Mouse (Mus musculus) subcutaneous adipose tissue, adult 2 months (tissue): ENCODE measurements around the gene Kcna10. TPM values are rescaled to one million over a fixed set of nuclear protein-coding genes. Genes with fewer than 3 reads are reported as not detected.

Experiments
- polyA plus RNA-seq: library from polyadenylated mRNA; depleted of rRNA; stranded (reverse); fragments of >200 nt; gene quantifications from 2 replicates; pipeline ENCODE4 v1.2.3, GENCODE M21; 2012; ENCODE audit warnings: low replicate concordance; rRNA removed

The Kcna10 gene
- polyA plus RNA-seq: not detected in 2 replicates

DNA sequence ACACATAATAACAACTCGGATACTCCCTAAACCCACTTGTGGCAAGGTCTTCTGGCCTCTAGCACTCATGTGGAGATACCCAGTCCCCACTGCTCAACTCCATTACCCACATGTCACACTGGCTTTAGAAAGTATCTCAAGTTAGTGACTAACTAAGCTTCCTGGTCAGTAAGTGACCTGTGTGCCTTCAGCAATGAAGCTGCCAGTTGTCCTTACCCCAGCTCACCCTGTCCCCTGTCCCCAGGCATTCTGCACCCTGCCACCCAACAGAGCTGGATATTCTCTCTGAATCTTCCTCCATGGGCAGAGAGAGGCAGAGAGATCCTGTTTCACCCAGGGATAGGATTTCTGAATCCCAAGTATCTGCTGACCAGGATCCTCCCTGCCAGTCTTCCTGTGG lies at the start of gene Kcna10:
Kcna10 (plus strand) TSS at position 301 of the 400 bp plus-strand sequence.

GRCm38 (mm10) chr3:107221608-107222007 lies 38.8 kb downstream of the Kcna10 start, which contains the start of gene Cym:
Cym (minus strand) TSS chr3:107221732.

DNA sequence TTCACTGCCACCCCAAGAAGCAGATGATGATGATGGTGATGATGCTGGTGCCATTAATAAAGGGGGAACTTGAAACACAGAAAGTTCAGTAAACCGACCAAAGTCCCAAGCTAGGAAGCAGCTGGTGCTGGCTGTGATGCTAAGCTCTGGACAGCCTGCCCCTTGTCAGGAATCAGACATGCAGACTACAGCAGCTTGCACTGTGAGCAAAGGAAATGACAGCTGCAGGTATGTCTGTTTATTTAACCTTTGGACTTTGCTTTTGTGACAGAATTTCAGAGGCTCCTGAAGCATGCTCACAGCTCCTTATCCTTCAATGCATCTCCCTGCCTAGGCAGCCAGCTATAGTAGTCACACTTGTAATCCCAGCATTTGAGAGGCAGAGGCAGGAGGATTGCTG lies 47.7 kb downstream of the Kcna10 start, which contains the start of gene A630076J17Rik:
A630076J17Rik (plus strand) TSS at position 88 of the 400 bp plus-strand sequence.

DNA sequence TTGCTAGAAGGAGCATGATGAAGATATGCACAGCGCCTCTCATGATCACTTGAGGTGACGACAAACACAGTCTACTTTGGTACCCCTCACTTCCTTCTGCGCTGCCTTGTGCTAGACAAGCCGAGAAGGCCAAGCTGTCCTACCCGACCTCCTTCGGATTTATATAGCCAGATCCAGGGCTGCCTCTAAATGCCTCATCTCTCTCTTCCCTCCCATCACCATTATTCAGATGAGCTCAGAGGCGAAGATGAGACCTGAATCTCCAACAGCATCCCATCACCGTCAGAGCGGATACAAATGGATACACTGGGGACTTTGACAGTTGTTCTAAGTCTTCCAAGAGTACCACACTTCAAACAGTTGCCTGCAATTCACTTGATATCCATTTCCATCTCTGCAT lies 56.8 kb downstream of the Kcna10 start, which contains the start of gene Prok1:
Prok1 (minus strand) TSS at position 101 of the 400 bp plus-strand sequence.

Other genes starting within 250 kb of the Kcna10 start
- 0.59 and 1.6 TPM in 2 replicates for gene Kcna3, start 146.9 kb upstream of the Kcna10 start, polyA plus RNA-seq
- 0.62 and 1.8 TPM in 2 replicates for gene Kcna2, start 81.9 kb upstream of the Kcna10 start, polyA plus RNA-seq
- gene Cym, start 38.7 kb downstream of the Kcna10 start, polyA plus RNA-seq: 0.44 and 0.73 TPM in 2 replicates
- gene A630076J17Rik, start 47.6 kb downstream of the Kcna10 start, polyA plus RNA-seq: 0.16 TPM in 1 of 2 replicates, not detected in the other
- 0.07 and 0.15 TPM in 2 replicates for gene Prok1, start 56.7 kb downstream of the Kcna10 start, polyA plus RNA-seq
- gene Lamtor5, start 95.8 kb downstream of the Kcna10 start, polyA plus RNA-seq: 132 and 135 TPM in 2 replicates
- 0.73 and 1.9 TPM in 2 replicates for gene Slc16a4, start 108.2 kb downstream of the Kcna10 start, polyA plus RNA-seq
- gene Rbm15, start 150.6 kb downstream of the Kcna10 start, polyA plus RNA-seq: 4.1 and 10.6 TPM in 2 replicates